Mouse (Mus musculus) MEL (cell line): Measurements from ENCODE around the gene Micu1. TPM values are rescaled to one million over a fixed set of nuclear protein-coding genes. Genes with fewer than 3 reads are reported as not detected.

ENCODE experiments used
- DNase-seq: peaks from one replicate; pipeline ENCODE4 v3.0.0; 2011; ENCODE audit warnings: low read depth, low spot score
- H3K27ac ChIP-seq: 2 replicates; pipeline ENCODE4 v1.5.1; 2012; ENCODE audit warnings: low read depth, mild to moderate bottlenecking, control low read depth, low read length, moderate library complexity; ENCODE audit not compliant: control insufficient read depth
- H3K27me3 ChIP-seq, 2 experiments: fragments of 150-350 bp in 1 of 2; sonication (generic) in 1 of 2; 2 replicates each; pipeline ENCODE4 v1.6.1; 2012; ENCODE audit warnings: low read length in 2 of 2, mild to moderate bottlenecking in 2 of 2, improper control_type of control experiment in 1 of 2, moderate library complexity in 1 of 2; ENCODE audit not compliant: insufficient read depth in 2 of 2, control insufficient read depth in 1 of 2
- H3K36me3 ChIP-seq, 2 experiments: 2 replicates each; pipeline ENCODE4 v1.6.1; 2012 to 2014; ENCODE audit warnings: low read length in 2 of 2, improper control_type of control experiment in 1 of 2, inconsistent platforms in 1 of 2, mild to moderate bottlenecking in 1 of 2; ENCODE audit not compliant: insufficient read depth in 2 of 2, control insufficient read depth in 1 of 2
- H3K4me1 ChIP-seq, 2 experiments: fragments of 150-350 bp in 1 of 2; sonication (generic) in 1 of 2; 2 replicates each; pipeline ENCODE4 v1.6.1; 2012; ENCODE audit warnings: low read length in 2 of 2, improper control_type of control experiment in 1 of 2, mild to moderate bottlenecking in 1 of 2; ENCODE audit not compliant: insufficient read depth in 2 of 2, control insufficient read depth in 1 of 2
- H3K4me3 ChIP-seq, 2 experiments: fragments of 150-350 bp in 1 of 2; sonication (generic) in 1 of 2; 2 replicates each; pipeline ENCODE4 v1.5.1; 2012; ENCODE audit warnings: low read depth in 2 of 2, low read length in 2 of 2, mild to moderate bottlenecking in 2 of 2, moderate library complexity in 2 of 2, control low read depth in 1 of 2, improper control_type of control experiment in 1 of 2; ENCODE audit not compliant: control insufficient read depth in 1 of 2, insufficient read depth in 1 of 2
- H3K79me2 ChIP-seq: 2 replicates; pipeline ENCODE4 v1.6.1; 2012; ENCODE audit warnings: mild to moderate bottlenecking, low read length, moderate library complexity; ENCODE audit not compliant: control insufficient read depth, poor library complexity, insufficient read depth
- H3K9ac ChIP-seq: 2 replicates; pipeline ENCODE4 v1.6.1; 2012; ENCODE audit warnings: low read depth, mild to moderate bottlenecking, control low read depth, low read length, moderate library complexity; ENCODE audit not compliant: control insufficient read depth, poor library complexity, severe bottlenecking
- H3K9me3 ChIP-seq: fragments of 150-350 bp; sonication (generic); replicated peaks from 2 replicates; pipeline ENCODE4 v1.6.1; 2012; ENCODE audit warnings: mild to moderate bottlenecking, low read length, improper control_type of control experiment, moderate library complexity; ENCODE audit not compliant: insufficient read depth
- BHLHE40 ChIP-seq: IDR thresholded peaks from 2 replicates; pipeline ENCODE4 v1.6.1; 2012; ENCODE audit warnings: low read depth, mild to moderate bottlenecking, inconsistent platforms, low read length, improper control_type of control experiment, borderline replicate concordance
- E2F4 ChIP-seq: IDR thresholded peaks from 2 replicates; pipeline ENCODE4 v1.6.1; 2011; ENCODE audit warnings: low read depth, low read length, improper control_type of control experiment, borderline replicate concordance
- EP300 ChIP-seq, 2 experiments: IDR thresholded peaks; 2 replicates each; pipeline ENCODE4 v1.6.1; 2011; ENCODE audit warnings: improper control_type of control experiment in 2 of 2, low read length in 2 of 2, low read depth in 1 of 2, mild to moderate bottlenecking in 1 of 2
- GABPA ChIP-seq: IDR thresholded peaks from 2 replicates; pipeline ENCODE4 v1.6.1; 2012; ENCODE audit warnings: low read depth, mild to moderate bottlenecking, inconsistent platforms, low read length, improper control_type of control experiment, moderate library complexity
- JUND ChIP-seq: IDR thresholded peaks from 2 replicates; pipeline ENCODE4 v1.6.1; 2011; ENCODE audit warnings: low read depth, mild to moderate bottlenecking, improper control_type of control experiment, low read length
- MAFK ChIP-seq: IDR thresholded peaks from 2 replicates; pipeline ENCODE4 v1.6.1; 2011; ENCODE audit warnings: low read depth, mild to moderate bottlenecking, low read length, improper control_type of control experiment, borderline replicate concordance
- MAX ChIP-seq: IDR thresholded peaks from 2 replicates; pipeline ENCODE4 v1.6.1; 2011; ENCODE audit warnings: low read length, improper control_type of control experiment
- MAZ ChIP-seq: IDR thresholded peaks from 2 replicates; pipeline ENCODE4 v1.6.1; 2012; ENCODE audit warnings: low read depth, mild to moderate bottlenecking, inconsistent platforms, low read length, improper control_type of control experiment
- MXI1 ChIP-seq: IDR thresholded peaks from 2 replicates; pipeline ENCODE4 v1.6.1; 2011; ENCODE audit warnings: mild to moderate bottlenecking, low read depth, low read length, improper control_type of control experiment
- MYB ChIP-seq: IDR thresholded peaks from 2 replicates; pipeline ENCODE4 v1.6.1; 2011; ENCODE audit warnings: mild to moderate bottlenecking, low read depth, low read length, improper control_type of control experiment
- MYC ChIP-seq: IDR thresholded peaks from 2 replicates; pipeline ENCODE4 v1.6.1; 2011; ENCODE audit warnings: low read depth, mild to moderate bottlenecking, low read length, improper control_type of control experiment, moderate library complexity
- NRF1 ChIP-seq: IDR thresholded peaks from 2 replicates; pipeline ENCODE4 v1.6.1; 2014; ENCODE audit warnings: low read depth, mild to moderate bottlenecking, inconsistent platforms, low read length, improper control_type of control experiment, moderate library complexity; ENCODE audit not compliant: poor library complexity, insufficient read depth, severe bottlenecking
- POLR2AphosphoS2 ChIP-seq: IDR thresholded peaks from 2 replicates; pipeline ENCODE4 v1.6.1; 2011; ENCODE audit warnings: low read length, improper control_type of control experiment
- SMC3 ChIP-seq: IDR thresholded peaks from 2 replicates; pipeline ENCODE4 v1.6.1; 2011; ENCODE audit warnings: low read depth, low read length, improper control_type of control experiment
- TAL1 ChIP-seq: IDR thresholded peaks from 2 replicates; pipeline ENCODE4 v1.6.1; 2012; ENCODE audit warnings: mild to moderate bottlenecking, inconsistent platforms, low read length, moderate library complexity, mixed read lengths
- TBP ChIP-seq: IDR thresholded peaks from 2 replicates; pipeline ENCODE4 v1.8.0; 2011; ENCODE audit warnings: low read depth, low read length, improper control_type of control experiment
- TCF12 ChIP-seq: IDR thresholded peaks from 2 replicates; pipeline ENCODE4 v1.6.1; 2014; ENCODE audit warnings: low read depth, mild to moderate bottlenecking, inconsistent platforms, low read length, improper control_type of control experiment, moderate library complexity
- UBTF ChIP-seq: IDR thresholded peaks from 2 replicates; pipeline ENCODE4 v1.6.1; 2012; ENCODE audit warnings: low read depth, mild to moderate bottlenecking, inconsistent platforms, low read length, improper control_type of control experiment, moderate library complexity, borderline replicate concordance; ENCODE audit not compliant: insufficient read depth
- USF2 ChIP-seq, 2 experiments: IDR thresholded peaks; 2 replicates each; pipeline ENCODE4 v1.6.1; 2011 to 2012; ENCODE audit warnings: improper control_type of control experiment in 2 of 2, low read length in 2 of 2, borderline replicate concordance in 1 of 2, inconsistent platforms in 1 of 2, low read depth in 1 of 2, mild to moderate bottlenecking in 1 of 2; ENCODE audit not compliant: insufficient read depth in 1 of 2
- ZC3H11A ChIP-seq: IDR thresholded peaks from 2 replicates; pipeline ENCODE4 v1.6.1; 2012; ENCODE audit warnings: low read depth, mild to moderate bottlenecking, inconsistent platforms, low read length, improper control_type of control experiment
- ZKSCAN1 ChIP-seq: IDR thresholded peaks from 2 replicates; pipeline ENCODE4 v1.6.1; 2012; ENCODE audit warnings: low read depth, mild to moderate bottlenecking, inconsistent platforms, low read length, improper control_type of control experiment, moderate library complexity
- ZMIZ1 ChIP-seq: IDR thresholded peaks from 2 replicates; pipeline ENCODE4 v1.6.1; 2012; ENCODE audit warnings: low read depth, mild to moderate bottlenecking, inconsistent platforms, low read length, improper control_type of control experiment, moderate library complexity
- polyA plus RNA-seq, 2 experiments: library from polyadenylated mRNA; stranded (reverse) in 1 of 2; unstranded in 1 of 2; fragments of >175 nt in 1 of 2; fragments of >200 nt in 1 of 2; gene quantifications; 2 replicates each; pipeline versions ENCODE4 v1.2.1 to v1.2.4; 2012; ENCODE audit warnings: low replicate concordance in 2 of 2, low read depth in 1 of 2; ENCODE audit not compliant: insufficient read length in 2 of 2, insufficient read depth in 1 of 2, missing spikeins in 1 of 2
- total RNA-seq: library from RNA; depleted of rRNA; stranded (reverse); fragments of 300-350 nt; gene quantifications from 2 replicates; pipeline ENCODE4 v1.2.3, GENCODE M21; 2012

Gene Micu1
- total and polyA plus RNA-seq, 3 experiments: 18.0 to 26.8 TPM; not detected in 1

DNA sequence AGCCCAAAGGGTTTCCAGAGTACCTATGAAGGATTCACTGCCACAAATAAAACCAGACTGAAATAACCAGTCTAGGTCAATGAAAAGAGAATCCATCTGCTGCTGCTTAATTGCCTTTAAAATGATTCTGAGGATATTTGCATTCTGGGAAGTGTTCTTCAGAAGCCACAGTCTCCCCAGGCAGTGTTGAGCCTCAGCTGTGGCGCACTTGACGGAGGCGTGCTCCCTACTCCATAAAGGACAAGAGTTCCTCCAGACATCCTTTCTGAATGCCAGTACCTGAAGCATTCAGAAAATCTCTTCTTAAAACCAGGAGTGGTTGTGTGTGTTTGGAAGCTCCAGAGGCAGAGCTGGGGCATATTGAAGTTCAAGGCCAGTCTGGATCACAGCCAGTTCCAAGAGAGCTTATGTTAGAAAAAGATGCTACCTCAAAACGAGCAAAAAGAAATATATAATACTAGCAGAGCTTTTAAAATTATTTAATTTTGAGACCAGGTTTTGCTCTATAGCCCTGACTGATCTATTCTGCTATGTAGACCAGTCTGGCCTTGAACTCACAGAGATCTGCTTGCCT, 75.9 kb downstream of the Micu1 start:
- Histone ChIP-seq H3K9me3 (no peaks in the 10 kb centered on the region), H3K27me3 (no peaks in the 10 kb centered on the region), H3K79me2 (no peaks in the 10 kb centered on the region), H3K27ac (no peak overlapping the region), H3K4me3 (no peak overlapping the region), H3K4me1 (no peaks in the 10 kb centered on the region), H3K36me3 (no peaks in the 10 kb centered on the region), H3K9ac (no peak overlapping the region)
- TF ChIP-seq MYC (no peak), TAL1 (no peak), E2F4 (no peak), ZMIZ1 (no peak), TCF12 (no peak), GABPA (no peak), ZC3H11A (no peak)
- no peak for DNase-seq

GRCm38 (mm10) chr10:59780698-59781097, 78.4 kb downstream of the Micu1 start:
- DNase-seq: no peak
- Histone ChIP-seq H3K36me3 (no peaks in the 10 kb centered on the region), H3K9me3 (no peaks in the 10 kb centered on the region), H3K9ac (no peak overlapping the region), H3K4me3 (no peak overlapping the region), H3K79me2 (no peaks in the 10 kb centered on the region), H3K27me3 (no peaks in the 10 kb centered on the region), H3K27ac (no peak overlapping the region), H3K4me1 (no peaks in the 10 kb centered on the region)
- no peak for TF ChIP-seq MAFK
- no peak for TF ChIP-seq E2F4
- TF ChIP-seq MAZ: no peak
- TF ChIP-seq TBP: no peak

DNA sequence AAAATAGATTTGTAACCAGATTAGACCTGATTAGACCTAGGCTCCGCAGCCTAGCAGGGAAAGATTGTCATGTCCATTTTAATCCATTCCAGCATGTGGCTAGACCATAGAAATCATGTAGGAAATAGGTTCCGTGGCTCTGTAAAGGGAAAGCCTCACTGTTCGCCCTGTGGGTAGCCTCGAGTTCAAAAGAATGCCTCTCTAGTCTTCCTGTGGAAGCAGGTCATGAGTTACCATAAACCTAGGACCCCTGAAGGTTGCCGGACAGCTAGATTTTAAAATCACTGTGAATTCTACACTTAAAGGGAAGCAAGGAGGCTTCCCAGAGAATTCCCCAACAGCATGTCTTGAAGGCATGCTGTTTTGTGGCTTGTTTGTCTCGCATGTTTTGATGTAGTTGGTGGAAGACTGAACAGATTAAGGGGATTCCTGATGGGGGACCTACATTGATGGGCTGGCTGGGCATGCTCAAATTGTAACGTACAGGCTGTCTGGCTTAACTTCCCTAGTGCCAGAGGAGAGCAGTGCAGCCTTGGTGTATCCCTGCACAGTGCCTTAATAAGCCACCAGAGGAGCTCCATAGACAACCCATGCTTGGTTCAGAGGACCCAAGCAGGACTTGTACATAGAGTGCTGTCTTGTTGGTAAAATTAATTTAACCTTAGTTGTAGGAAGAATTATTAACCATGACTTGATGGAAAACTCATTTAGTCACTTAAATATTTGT, 79.1 kb downstream of the Micu1 start:
- H3K9me3 ChIP-seq: no peaks in the 10 kb centered on the region
- no peaks in the 10 kb centered on the region for H3K27me3 ChIP-seq
- H3K9ac ChIP-seq: no peak overlapping the region
- no peaks in the 10 kb centered on the region for H3K36me3 ChIP-seq
- TF ChIP-seq SMC3 (no peak), TAL1 (no peak), GABPA (no peak), USF2 (IDR thresholded peaks at IDR 0.05; ENCODE audit: borderline replicate concordance in 1 of 2, insufficient read depth in 1 of 2, low read depth in 1 of 2, low read length in 2 of 2) (no peak), ZC3H11A (no peak), MYC (no peak), UBTF (no peak), MAX (no peak), JUND (no peak), EP300 (IDR thresholded peaks at IDR 0.05; ENCODE audit: low read depth in 1 of 2, low read length in 2 of 2) (no peak), POLR2AphosphoS2 (no peak), BHLHE40 (no peak), MAFK (no peak), ZKSCAN1 (no peak), NRF1 (no peak), MYB (no peak), MXI1 (no peak)
- no peaks in the 10 kb centered on the region for H3K79me2 ChIP-seq
- no peak for DNase-seq
- H3K4me3 ChIP-seq: no peak overlapping the region
- H3K27ac ChIP-seq: no peak overlapping the region
- H3K4me1 ChIP-seq: no peaks in the 10 kb centered on the region
